Mouse (Mus musculus) megakaryocyte, embryonic 14.5 days (primary cell): ENCODE measurements around the gene Tdo2.

Source experiments
- FLI1 ChIP-seq: IDR thresholded peaks from 2 replicates; pipeline ENCODE4 v1.6.1; 2012; ENCODE audit warnings: low read length, inconsistent platforms, mixed read lengths
- GATA1 ChIP-seq: IDR thresholded peaks from 3 replicates; pipeline ENCODE4 v1.6.1; 2012; ENCODE audit warnings: mixed read lengths, low read length, inconsistent platforms, borderline replicate concordance

DNA sequence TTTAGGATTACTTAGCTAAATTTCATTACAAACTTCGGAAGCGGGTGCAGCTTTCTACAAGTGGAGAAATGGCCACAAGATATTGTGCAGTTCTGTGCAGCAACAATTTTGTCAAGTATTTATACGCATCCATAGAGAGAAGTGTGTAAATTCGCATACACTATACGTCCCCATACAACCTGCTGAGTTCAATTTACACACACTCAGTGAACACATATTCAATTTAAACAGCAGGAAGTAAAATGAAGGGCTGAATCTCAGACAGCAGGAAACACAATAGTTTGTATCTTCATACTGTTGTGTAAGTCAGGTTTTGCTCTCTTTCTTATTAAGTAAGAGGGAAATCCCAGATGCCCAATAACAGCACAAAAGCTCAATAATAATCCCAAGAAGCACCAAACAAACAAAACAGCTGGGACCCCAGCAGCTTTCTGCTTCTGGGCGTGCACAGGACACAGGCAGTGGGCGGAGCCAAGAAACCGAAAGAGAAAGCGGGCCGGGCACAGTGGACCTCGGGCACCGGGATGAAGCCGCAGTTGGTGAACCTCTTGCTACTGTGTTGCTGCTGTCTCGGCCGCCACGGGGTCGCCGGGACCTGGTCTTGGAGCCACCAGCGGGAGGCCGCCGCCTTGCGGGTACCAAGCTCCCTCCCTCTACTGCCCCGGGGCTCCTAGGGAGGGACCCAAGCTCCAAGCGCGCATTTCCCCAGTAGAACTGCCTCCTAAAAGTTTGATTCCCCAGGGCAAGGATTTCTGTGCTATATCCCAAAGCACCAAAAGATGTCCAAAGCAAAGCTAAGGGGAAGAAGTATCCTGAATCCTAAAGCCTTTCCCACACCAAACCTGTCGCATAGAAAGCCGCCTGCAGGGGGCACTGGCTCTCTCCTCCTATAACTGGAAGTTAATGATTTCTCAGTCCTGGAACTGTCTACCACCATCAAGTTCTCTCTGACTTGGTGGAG is 43.6 kb downstream of the Tdo2 start, which contains the start of gene Ctso:
- TF ChIP-seq GATA1 = no peak
- no peak for TF ChIP-seq FLI1
